Mouse (Mus musculus): ENCODE results near the gene Tkfc. TPM values are rescaled to one million over a fixed set of nuclear protein-coding genes. Genes with fewer than 3 reads are reported as not detected.

Tkfc gene
- polyA plus RNA-seq, 1 experiment = 0.31 TPM

GRCm38 (mm10) chr19:10608573-10609240 is 3.3 kb upstream of the Tkfc start:
- no peaks in the 10 kb centered on the region for H3K9me3 ChIP-seq (ENCODE audit: control insufficient read depth, low read length)
- H3K36me3 ChIP-seq (ENCODE audit: control insufficient read depth) = peaks cover 73% of the 10 kb centered on the region
- peaks cover 40% of the 10 kb centered on the region for H3K4me1 ChIP-seq (ENCODE audit: control insufficient read depth)
- H3K27me3 ChIP-seq (ENCODE audit: control insufficient read depth) = no peaks in the 10 kb centered on the region
- H3K4me3 ChIP-seq (replicated peaks) = no peak overlapping the region
- TF ChIP-seq TAL1 (IDR thresholded peaks at IDR 0.05; ENCODE audit: low read length) = no peak
- no peak for TF ChIP-seq GATA1 (IDR thresholded peaks at IDR 0.05; ENCODE audit: low read length)

GRCm38 (mm10) chr19:10605901-10606622 is 608 bp upstream of the Tkfc start:
- no peaks in the 10 kb centered on the region for H3K27me3 ChIP-seq (ENCODE audit: control insufficient read depth)
- no peaks in the 10 kb centered on the region for H3K9me3 ChIP-seq (ENCODE audit: control insufficient read depth, low read length)
- TF ChIP-seq TAL1 (IDR thresholded peaks at IDR 0.05; ENCODE audit: low read length) = no peak
- peak; percentile 94 for TF ChIP-seq GATA1 (IDR thresholded peaks at IDR 0.05; ENCODE audit: low read length)
- H3K4me3 ChIP-seq (replicated peaks) = peak overlapping the region; percentile 86
- peaks cover 49% of the 10 kb centered on the region for H3K36me3 ChIP-seq (ENCODE audit: control insufficient read depth)
- peaks cover 56% of the 10 kb centered on the region for H3K4me1 ChIP-seq (ENCODE audit: control insufficient read depth)

- H3K4me3 ChIP-seq (replicated peaks) = peak overlapping the region; percentile 86
- peaks cover 56% of the 10 kb centered on the region for H3K4me1 ChIP-seq (ENCODE audit: control insufficient read depth)
- no peaks in the 10 kb centered on the region for H3K9me3 ChIP-seq (ENCODE audit: control insufficient read depth, low read length)
- H3K36me3 ChIP-seq (ENCODE audit: control insufficient read depth) = peaks cover 41% of the 10 kb centered on the region
- no peaks in the 10 kb centered on the region for H3K27me3 ChIP-seq (ENCODE audit: control insufficient read depth)
- no peak for TF ChIP-seq GATA1 (IDR thresholded peaks at IDR 0.05; ENCODE audit: low read length)
- no peak for TF ChIP-seq TAL1 (IDR thresholded peaks at IDR 0.05; ENCODE audit: low read length)
Measured at GRCm38 (mm10) chr19:10604534-10604933, 920 bp downstream of the Tkfc start.

GRCm38 (mm10) chr19:10603660-10604523 is 1.6 kb downstream of the Tkfc start:
- Histone ChIP-seq H3K4me3 (replicated peaks) (peak overlapping the region; percentile 86), H3K9me3 (ENCODE audit: control insufficient read depth, low read length) (no peaks in the 10 kb centered on the region), H3K27me3 (ENCODE audit: control insufficient read depth) (no peaks in the 10 kb centered on the region), H3K4me1 (ENCODE audit: control insufficient read depth) (peaks cover 54% of the 10 kb centered on the region), H3K36me3 (ENCODE audit: control insufficient read depth) (peaks cover 40% of the 10 kb centered on the region)
- no peak for TF ChIP-seq TAL1 (IDR thresholded peaks at IDR 0.05; ENCODE audit: low read length)

GRCm38 (mm10) chr19:10602787-10603186 is 2.7 kb downstream of the Tkfc start:
- H3K9me3 ChIP-seq (ENCODE audit: control insufficient read depth, low read length) = no peaks in the 10 kb centered on the region
- H3K4me1 ChIP-seq (ENCODE audit: control insufficient read depth) = peaks cover 47% of the 10 kb centered on the region
- H3K4me3 ChIP-seq (replicated peaks) = peak overlapping the region; percentile 25
- TF ChIP-seq GATA1 (IDR thresholded peaks at IDR 0.05; ENCODE audit: low read length) (no peak), TAL1 (IDR thresholded peaks at IDR 0.05; ENCODE audit: low read length) (no peak)
- H3K27me3 ChIP-seq (ENCODE audit: control insufficient read depth) = no peaks in the 10 kb centered on the region
- H3K36me3 ChIP-seq (ENCODE audit: control insufficient read depth) = peaks cover 36% of the 10 kb centered on the region

- H3K9me3 ChIP-seq (ENCODE audit: control insufficient read depth, low read length) = no peaks in the 10 kb centered on the region
- peak overlapping the region; percentile 25 for H3K4me3 ChIP-seq (replicated peaks)
- H3K4me1 ChIP-seq (ENCODE audit: control insufficient read depth) = peaks cover 44% of the 10 kb centered on the region
- TF ChIP-seq GATA1 (IDR thresholded peaks at IDR 0.05; ENCODE audit: low read length) = no peak
- TF ChIP-seq TAL1 (IDR thresholded peaks at IDR 0.05; ENCODE audit: low read length) = no peak
- peaks cover 32% of the 10 kb centered on the region for H3K36me3 ChIP-seq (ENCODE audit: control insufficient read depth)
- H3K27me3 ChIP-seq (ENCODE audit: control insufficient read depth) = no peaks in the 10 kb centered on the region
Measured at GRCm38 (mm10) chr19:10602247-10602769, 3.1 kb downstream of the Tkfc start.

- H3K36me3 ChIP-seq (ENCODE audit: control insufficient read depth) = peaks cover 43% of the 10 kb centered on the region
- TF ChIP-seq GATA1 (IDR thresholded peaks at IDR 0.05; ENCODE audit: low read length) = no peak
- no peak for TF ChIP-seq TAL1 (IDR thresholded peaks at IDR 0.05; ENCODE audit: low read length)
- no peaks in the 10 kb centered on the region for H3K9me3 ChIP-seq (ENCODE audit: control insufficient read depth, low read length)
- peaks cover 29% of the 10 kb centered on the region for H3K4me1 ChIP-seq (ENCODE audit: control insufficient read depth)
- no peak overlapping the region for H3K4me3 ChIP-seq (replicated peaks)
- no peaks in the 10 kb centered on the region for H3K27me3 ChIP-seq (ENCODE audit: control insufficient read depth)
Measured at GRCm38 (mm10) chr19:10599648-10600047, 5.8 kb downstream of the Tkfc start.

- Histone ChIP-seq H3K27me3 (ENCODE audit: control insufficient read depth) (no peaks in the 10 kb centered on the region), H3K4me3 (replicated peaks) (no peak overlapping the region), H3K36me3 (ENCODE audit: control insufficient read depth) (peaks cover 55% of the 10 kb centered on the region), H3K4me1 (ENCODE audit: control insufficient read depth) (peaks cover 14% of the 10 kb centered on the region), H3K9me3 (ENCODE audit: control insufficient read depth, low read length) (no peaks in the 10 kb centered on the region)
- TF ChIP-seq TAL1 (IDR thresholded peaks at IDR 0.05; ENCODE audit: low read length) (no peak), GATA1 (IDR thresholded peaks at IDR 0.05; ENCODE audit: low read length) (no peak)
Measured at GRCm38 (mm10) chr19:10598188-10598587, 7.3 kb downstream of the Tkfc start.
